Mouse (Mus musculus) small intestine, adult 2 months (tissue): ENCODE measurements around the gene Eef1a2. TPM values are rescaled to one million over a fixed set of nuclear protein-coding genes. Genes with fewer than 3 reads are reported as not detected.

Experiments
- H3K27ac ChIP-seq: fragments of 200-500 bp; 2 replicates; pipeline ENCODE4 v1.5.1; 2012; ENCODE audit warnings: low read depth, low read length, control low read depth, inconsistent platforms; ENCODE audit not compliant: insufficient read depth
- H3K27me3 ChIP-seq: fragments of 200-500 bp; 2 replicates; pipeline ENCODE4 v1.6.1; 2012; ENCODE audit warnings: mild to moderate bottlenecking, moderate library complexity, low read length, inconsistent platforms; ENCODE audit not compliant: control insufficient read depth, insufficient read depth
- H3K36me3 ChIP-seq: fragments of 200-500 bp; 2 replicates; pipeline ENCODE4 v1.6.1; 2012; ENCODE audit warnings: mild to moderate bottlenecking, low read length, control low read depth, inconsistent platforms; ENCODE audit not compliant: control insufficient read depth, insufficient read depth
- H3K4me1 ChIP-seq: fragments of 200-500 bp; 2 replicates; pipeline ENCODE4 v1.6.1; 2012; ENCODE audit warnings: low read length, inconsistent platforms, mixed read lengths; ENCODE audit not compliant: control insufficient read depth, insufficient read depth, insufficient read length
- H3K4me3 ChIP-seq: fragments of 200-500 bp; 2 replicates; pipeline ENCODE4 v1.5.1; 2012; ENCODE audit warnings: low read depth, mild to moderate bottlenecking, control low read depth, inconsistent platforms, low read length, moderate library complexity
- CTCF ChIP-seq: fragments of 200-500 bp; IDR thresholded peaks from 2 replicates; pipeline ENCODE4 v1.5.1; 2012; ENCODE audit warnings: low read depth, mild to moderate bottlenecking, control low read depth, inconsistent platforms, low read length, moderate library complexity, mixed read lengths; ENCODE audit not compliant: insufficient replicate concordance, insufficient read length; ENCODE audit errors: extremely low read depth
- POLR2A ChIP-seq: fragments of 200-500 bp; IDR thresholded peaks from 2 replicates; pipeline ENCODE4 v1.6.1; 2012; ENCODE audit warnings: low read depth, mild to moderate bottlenecking, control low read depth, inconsistent platforms, low read length, moderate library complexity
- WGBS: fragments of 180-500 bp; shearing (Covaris S2); methylation state at CpG from one replicate; pipeline ENCODE4 v1.1.7; 2018; 5-methylcytosine and 5-hydroxymethylcytosine counted together
- polyA plus RNA-seq: library from polyadenylated mRNA; depleted of rRNA; stranded (reverse); fragments of >200 nt; gene quantifications from 2 replicates; pipeline ENCODE4 v1.2.3, GENCODE M21; 2012

The Eef1a2 gene
- polyA plus RNA-seq, 1 experiment: 3.4 TPM

DNA sequence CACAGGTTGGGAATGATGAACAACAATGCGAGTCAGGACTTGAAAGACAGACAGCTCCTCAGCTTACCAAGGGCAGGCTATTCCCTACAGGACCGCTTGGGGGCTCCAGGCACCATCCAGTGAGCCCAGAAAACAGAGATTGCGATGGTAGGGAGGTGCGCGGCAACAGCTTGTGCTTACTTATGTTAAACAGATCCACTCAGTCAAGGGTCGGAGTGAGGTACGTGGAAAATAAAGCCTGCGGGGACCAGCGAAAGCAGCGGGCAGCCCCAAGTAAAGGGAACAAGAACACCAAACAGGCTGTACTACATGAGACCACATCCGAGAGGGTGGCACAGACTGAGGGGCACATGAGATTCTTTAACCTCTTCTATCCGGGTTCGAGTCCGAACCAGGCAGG is 29.8 kb upstream of the Eef1a2 start:
- TF ChIP-seq CTCF (peak; percentile 98), POLR2A (no peak)
- no peaks in the 10 kb centered on the region for H3K27me3 ChIP-seq
- WGBS: 0% methylated on average over 14 of the region's 14 CpGs
- H3K27ac ChIP-seq: peak overlapping the region; percentile 84
- H3K36me3 ChIP-seq: peaks cover 4% of the 10 kb centered on the region; the same call in 1 of the 2 replicates
- peak overlapping the region; percentile 73 for H3K4me3 ChIP-seq
- peaks cover 8% of the 10 kb centered on the region for H3K4me1 ChIP-seq

- Histone ChIP-seq H3K27ac (no peak overlapping the region), H3K36me3 (no peaks in the 10 kb centered on the region), H3K4me3 (no peak overlapping the region), H3K4me1 (no peaks in the 10 kb centered on the region), H3K27me3 (no peaks in the 10 kb centered on the region)
- 65% methylated on average over 6 of the region's 6 CpGs for WGBS
- no peak for TF ChIP-seq CTCF
- no peak for TF ChIP-seq POLR2A
Observed at GRCm38 (mm10) chr2:181180898-181181297, 24.1 kb upstream of the Eef1a2 start.

GRCm38 (mm10) chr2:181178471-181178870 is 21.7 kb upstream of the Eef1a2 start:
- no peaks in the 10 kb centered on the region for H3K27me3 ChIP-seq
- no peaks in the 10 kb centered on the region for H3K4me1 ChIP-seq
- H3K36me3 ChIP-seq: no peaks in the 10 kb centered on the region
- TF ChIP-seq POLR2A (no peak), CTCF (no peak)
- no peak overlapping the region for H3K27ac ChIP-seq
- WGBS: 60% methylated on average over 5 of the region's 5 CpGs
- H3K4me3 ChIP-seq: no peak overlapping the region

DNA sequence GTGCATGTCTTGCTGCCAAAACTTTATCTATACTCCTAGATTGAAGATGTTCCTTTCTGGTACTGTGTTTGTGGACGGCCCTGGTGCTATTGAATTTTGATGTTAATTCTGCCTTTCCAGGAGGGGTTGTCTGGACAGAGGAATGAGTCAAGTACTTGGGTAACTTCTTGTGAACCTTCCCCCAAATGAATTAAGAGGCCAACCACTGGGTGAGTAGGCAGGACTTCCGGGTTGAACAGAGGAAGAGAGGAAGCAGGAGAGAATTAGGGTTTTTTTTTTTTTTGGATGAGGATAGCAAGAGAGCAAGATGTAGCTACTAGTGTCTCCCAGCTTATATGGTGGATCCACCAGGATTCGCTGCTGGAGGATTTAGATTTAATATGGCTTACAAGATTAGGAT is 21.2 kb upstream of the Eef1a2 start:
- Histone ChIP-seq H3K36me3 (no peaks in the 10 kb centered on the region), H3K4me1 (no peaks in the 10 kb centered on the region), H3K27ac (no peak overlapping the region), H3K27me3 (no peaks in the 10 kb centered on the region), H3K4me3 (no peak overlapping the region)
- WGBS: 74% methylated on average over 3 of the region's 3 CpGs
- TF ChIP-seq CTCF (no peak), POLR2A (no peak)

GRCm38 (mm10) chr2:181174646-181175045 is 17.8 kb upstream of the Eef1a2 start:
- Histone ChIP-seq H3K4me1 (no peaks in the 10 kb centered on the region), H3K36me3 (no peaks in the 10 kb centered on the region), H3K27ac (no peak overlapping the region), H3K27me3 (no peaks in the 10 kb centered on the region), H3K4me3 (no peak overlapping the region)
- 81% methylated on average over 3 of the region's 3 CpGs for WGBS
- TF ChIP-seq POLR2A (no peak), CTCF (no peak)

- no peaks in the 10 kb centered on the region for H3K36me3 ChIP-seq
- no peak overlapping the region for H3K4me3 ChIP-seq
- H3K27me3 ChIP-seq: no peaks in the 10 kb centered on the region; the same call in 1 of the 2 replicates
- 46% methylated on average over 5 of the region's 5 CpGs for WGBS
- no peak overlapping the region for H3K27ac ChIP-seq
- H3K4me1 ChIP-seq: peaks cover 2% of the 10 kb centered on the region; the same call in 1 of the 2 replicates
- TF ChIP-seq POLR2A: no peak
- no peak for TF ChIP-seq CTCF
Observed at GRCm38 (mm10) chr2:181166469-181166868, 9.7 kb upstream of the Eef1a2 start.

DNA sequence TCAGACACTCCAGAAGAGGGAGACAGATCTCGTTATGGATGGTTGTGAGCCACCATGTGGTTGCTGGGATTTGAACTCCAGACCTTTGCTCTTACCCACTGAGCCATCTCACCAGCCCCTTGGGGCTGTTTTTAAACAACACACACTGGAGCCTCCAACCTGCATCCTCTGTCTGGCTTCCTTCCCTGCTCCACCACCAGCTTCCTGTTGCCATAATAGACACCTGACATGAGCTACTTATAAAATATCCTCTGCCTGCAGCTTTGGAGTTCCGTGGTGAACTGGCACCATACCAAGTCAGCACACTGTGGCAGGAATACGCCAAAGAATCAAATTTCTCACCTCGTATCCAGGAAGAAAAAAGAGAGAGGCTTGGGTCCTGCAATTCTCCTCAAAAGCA is 4.0 kb upstream of the Eef1a2 start:
- Histone ChIP-seq H3K27ac (no peak overlapping the region), H3K4me3 (no peak overlapping the region), H3K27me3 (peaks cover 10% of the 10 kb centered on the region), H3K4me1 (no peaks in the 10 kb centered on the region), H3K36me3 (no peaks in the 10 kb centered on the region)
- TF ChIP-seq CTCF (no peak), POLR2A (no peak)
- 51% methylated on average over 4 of the region's 4 CpGs for WGBS

DNA sequence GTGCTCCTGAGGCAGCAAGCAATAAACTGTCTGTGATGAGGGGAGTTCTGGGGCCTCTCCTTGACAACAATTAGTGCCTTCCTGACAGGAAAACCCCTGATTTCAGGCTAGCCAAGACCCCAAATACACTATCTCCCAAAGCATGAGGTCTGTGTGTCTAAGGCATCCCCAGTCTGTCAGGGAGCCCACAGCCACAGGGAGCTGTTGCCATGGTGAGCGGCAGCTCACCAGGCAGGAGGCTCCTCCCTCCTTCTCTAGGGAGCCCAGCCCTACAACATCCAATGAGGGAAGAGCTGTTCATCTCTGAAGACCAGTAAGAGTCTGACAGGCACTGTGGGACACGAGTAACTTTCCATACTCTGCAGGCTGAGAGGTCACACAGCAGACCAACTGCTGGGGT is 3.0 kb upstream of the Eef1a2 start:
- H3K36me3 ChIP-seq: no peaks in the 10 kb centered on the region
- H3K4me1 ChIP-seq: no peaks in the 10 kb centered on the region
- peaks cover 10% of the 10 kb centered on the region for H3K27me3 ChIP-seq
- H3K4me3 ChIP-seq: no peak overlapping the region
- H3K27ac ChIP-seq: no peak overlapping the region
- WGBS: 2% methylated on average over 2 of the region's 2 CpGs
- TF ChIP-seq CTCF (no peak), POLR2A (no peak)
